Mouse (Mus musculus): Measurements from ENCODE around the gene Olfr384. TPM values are rescaled to one million over a fixed set of nuclear protein-coding genes. Genes with fewer than 3 reads are reported as not detected.
"Not testable (repeated sequence)": the region's sequence is repeated elsewhere in the genome, so short reads cannot be mapped to it uniquely, and the experiment has no call there.

Olfr384 gene
- polyA plus RNA-seq (2015; fragmentation: Nextera tagmentation; extraction: Ambion mirVana): not detected in 2 replicates

- Histone ChIP-seq H3K4me1 (ENCODE audit: control insufficient read depth, insufficient read depth, low read length) (no peaks in the 10 kb centered on the region), H3K36me3 (ENCODE audit: control insufficient read depth, insufficient read depth, low read length) (no peaks in the 10 kb centered on the region), H3K4me2 (ENCODE audit: low read length) (no peak within 1 kb of the TSS), H3K27me3 (ENCODE audit: control insufficient read depth, insufficient read depth, low read depth, low read length) (no peaks in the 10 kb centered on the region), H3K9me3 (replicated peaks; ENCODE audit: control insufficient read depth, low read length, poor library complexity, severe bottlenecking) (no peaks in the 10 kb centered on the region), H3K4me3 (ENCODE audit: low read depth, low read length) (no peak within 1 kb of the TSS), H3K9ac (ENCODE audit: low read depth, low read length) (no peak within 1 kb of the TSS), H3K27ac (ENCODE audit: low read length) (no peak within 1 kb of the TSS)
- no peak for ATAC-seq
Observed at GRCm38 (mm10) chr11:73598294-73598693, at the start of gene Olfr384. Olfr384 (plus strand) TSS chr11:73598594.

DNA sequence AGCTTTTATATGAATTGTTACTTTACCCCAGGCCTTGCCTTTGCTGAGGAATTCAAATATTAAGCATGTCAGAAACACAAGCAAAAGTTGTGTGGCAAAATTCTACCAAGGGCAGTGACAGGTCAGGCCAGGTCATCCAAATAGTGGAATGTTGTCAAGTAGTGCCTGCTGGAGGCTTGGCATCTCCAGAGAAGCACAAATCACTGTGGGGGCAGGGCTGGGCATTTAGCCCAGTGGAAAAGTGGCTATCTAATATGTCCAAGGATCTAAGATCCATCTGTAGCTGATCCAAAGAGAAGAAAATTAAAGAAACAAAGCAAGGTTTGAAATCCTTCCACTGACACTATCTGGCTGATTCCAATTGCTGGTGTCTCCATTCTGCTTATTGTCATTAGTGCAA lies 18.5 kb upstream of the Olfr384 start:
- H3K9me3 ChIP-seq (replicated peaks; ENCODE audit: control insufficient read depth, low read length, poor library complexity, severe bottlenecking): peaks cover 17% of the 10 kb centered on the region; the same call in 1 of the 2 replicates
- H3K4me3 ChIP-seq (ENCODE audit: low read depth, low read length): no peak overlapping the region
- H3K36me3 ChIP-seq (ENCODE audit: control insufficient read depth, insufficient read depth, low read length): no peaks in the 10 kb centered on the region
- no peaks in the 10 kb centered on the region for H3K4me1 ChIP-seq (ENCODE audit: control insufficient read depth, insufficient read depth, low read length)
- no peak overlapping the region for H3K27ac ChIP-seq (ENCODE audit: low read length)
- H3K9ac ChIP-seq (ENCODE audit: low read depth, low read length): no peak overlapping the region
- H3K4me2 ChIP-seq (ENCODE audit: low read length): no peak overlapping the region
- ATAC-seq: no peak
- H3K27me3 ChIP-seq (ENCODE audit: control insufficient read depth, insufficient read depth, low read depth, low read length): no peaks in the 10 kb centered on the region

DNA sequence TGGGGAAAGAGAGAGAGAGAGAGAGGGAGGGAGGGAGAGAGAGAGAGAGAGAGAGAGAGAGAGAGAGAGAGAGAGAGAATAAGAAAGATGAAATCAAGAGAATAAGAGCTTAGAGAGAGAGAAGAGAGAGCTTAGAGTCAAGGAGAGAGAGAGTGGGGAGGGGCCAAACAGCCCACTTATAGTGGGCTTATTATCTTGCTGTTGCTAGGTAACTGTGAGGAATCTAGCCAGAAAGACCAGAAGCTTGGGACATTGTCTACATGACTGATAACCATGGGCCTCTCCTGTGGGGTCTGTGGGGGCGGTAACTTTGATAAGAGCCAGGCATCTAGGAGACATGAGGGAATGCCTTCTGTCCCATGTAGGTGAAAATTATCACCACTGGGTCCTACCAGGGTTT lies 15.2 kb upstream of the Olfr384 start:
- not testable (repeated sequence) for H3K9ac ChIP-seq (ENCODE audit: low read depth, low read length); H3K4me2 ChIP-seq (ENCODE audit: low read length); H3K27me3 ChIP-seq (ENCODE audit: control insufficient read depth, insufficient read depth, low read depth, low read length); H3K4me1 ChIP-seq (ENCODE audit: control insufficient read depth, insufficient read depth, low read length); H3K27ac ChIP-seq (ENCODE audit: low read length); H3K36me3 ChIP-seq (ENCODE audit: control insufficient read depth, insufficient read depth, low read length); H3K4me3 ChIP-seq (ENCODE audit: low read depth, low read length); ATAC-seq
- WGBS: 89% methylated on average over 1 of the region's 1 CpGs
- peaks cover 12% of the 10 kb centered on the region; the same call in 1 of the 2 replicates for H3K9me3 ChIP-seq (replicated peaks; ENCODE audit: control insufficient read depth, low read length, poor library complexity, severe bottlenecking)

DNA sequence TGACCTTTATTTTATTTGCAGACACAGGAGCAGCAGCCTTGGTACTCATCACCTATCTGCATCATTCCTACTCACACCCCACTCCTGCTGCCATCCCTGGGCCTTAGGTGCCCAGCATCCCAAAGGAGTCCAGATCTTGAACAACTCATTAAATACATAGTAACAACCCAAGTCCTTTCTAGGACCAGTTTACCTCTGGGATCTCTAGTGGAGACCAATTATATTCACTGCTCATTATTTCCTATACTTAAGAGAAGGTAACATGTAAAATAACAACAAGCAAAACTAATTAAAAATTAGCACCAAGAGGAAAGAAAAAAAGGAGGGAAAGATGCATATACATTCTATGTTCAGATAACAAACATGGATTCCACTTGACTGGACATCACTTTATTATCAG lies 5.5 kb upstream of the Olfr384 start, which contains the start of gene Olfr385:
Gene Olfr385, minus strand, starts transcription at position 101 of the 400 bp plus-strand sequence.
- Histone ChIP-seq H3K27ac (ENCODE audit: low read length) (no peak within 1 kb of the TSS), H3K27me3 (ENCODE audit: control insufficient read depth, insufficient read depth, low read depth, low read length) (no peaks in the 10 kb centered on the region), H3K4me2 (ENCODE audit: low read length) (no peak within 1 kb of the TSS), H3K36me3 (ENCODE audit: control insufficient read depth, insufficient read depth, low read length) (no peaks in the 10 kb centered on the region), H3K4me3 (ENCODE audit: low read depth, low read length) (no peak within 1 kb of the TSS), H3K4me1 (ENCODE audit: control insufficient read depth, insufficient read depth, low read length) (no peaks in the 10 kb centered on the region), H3K9ac (ENCODE audit: low read depth, low read length) (no peak within 1 kb of the TSS), H3K9me3 (replicated peaks; ENCODE audit: control insufficient read depth, low read length, poor library complexity, severe bottlenecking) (0 out of 2 replicates have a peak, but pooled peaks cover 2% of the 10 kb centered on the region)
- no peak for ATAC-seq

Other genes with a start within 250 kb of the Olfr384 start
- gene Olfr20, start 247.8 kb upstream of the Olfr384 start, polyA plus RNA-seq (2015; fragmentation: Nextera tagmentation; extraction: Ambion mirVana): not detected in 2 replicates
- not detected in 2 replicates for gene Olfr376, start 227.3 kb upstream of the Olfr384 start, polyA plus RNA-seq (2015; fragmentation: Nextera tagmentation; extraction: Ambion mirVana)
- not detected in 2 replicates for gene Olfr1, start 199.0 kb upstream of the Olfr384 start, polyA plus RNA-seq (2015; fragmentation: Nextera tagmentation; extraction: Ambion mirVana)
- gene Olfr378, start 170.1 kb upstream of the Olfr384 start, polyA plus RNA-seq (2015; fragmentation: Nextera tagmentation; extraction: Ambion mirVana): not detected in 2 replicates
- not detected in 2 replicates for gene Olfr380, start 141.1 kb upstream of the Olfr384 start, polyA plus RNA-seq (2015; fragmentation: Nextera tagmentation; extraction: Ambion mirVana)
- gene Olfr381, start 107.0 kb upstream of the Olfr384 start, polyA plus RNA-seq (2015; fragmentation: Nextera tagmentation; extraction: Ambion mirVana): not detected in 2 replicates
- not detected in 2 replicates for gene Olfr382, start 81.4 kb upstream of the Olfr384 start, polyA plus RNA-seq (2015; fragmentation: Nextera tagmentation; extraction: Ambion mirVana)
- gene Olfr385, start 5.6 kb upstream of the Olfr384 start, polyA plus RNA-seq (2015; fragmentation: Nextera tagmentation; extraction: Ambion mirVana): not detected in 2 replicates
- gene Zfp735, start 90.2 kb downstream of the Olfr384 start, polyA plus RNA-seq (2015; fragmentation: Nextera tagmentation; extraction: Ambion mirVana): not detected in 2 replicates
- not detected in 2 replicates for gene Olfr389, start 182.1 kb downstream of the Olfr384 start, polyA plus RNA-seq (2015; fragmentation: Nextera tagmentation; extraction: Ambion mirVana)
- gene Olfr390, start 184.4 kb downstream of the Olfr384 start, polyA plus RNA-seq (2015; fragmentation: Nextera tagmentation; extraction: Ambion mirVana): not detected in 2 replicates
- not detected in 2 replicates for gene Olfr391-ps, start 204.5 kb downstream of the Olfr384 start, polyA plus RNA-seq (2015; fragmentation: Nextera tagmentation; extraction: Ambion mirVana)
- gene Olfr392, start 218.5 kb downstream of the Olfr384 start, polyA plus RNA-seq (2015; fragmentation: Nextera tagmentation; extraction: Ambion mirVana): not detected in 2 replicates

Measured in midbrain, embryonic 16.5 days (tissue).